Mouse (Mus musculus): ENCODE data around the gene Usp39. TPM values are rescaled to one million over a fixed set of nuclear protein-coding genes. Genes with fewer than 3 reads are reported as not detected.

The Usp39 gene
- polyA plus RNA-seq, 1 experiment: 55.4 TPM

GRCm38 (mm10) chr6:72352636-72353405, 7.8 kb upstream of the Usp39 start:
- H3K27me3 ChIP-seq (ENCODE audit: control insufficient read depth, insufficient read depth, insufficient read length): no peaks in the 10 kb centered on the region
- H3ac ChIP-seq (ENCODE audit: control insufficient read depth, insufficient read length): no peak overlapping the region
- no peak overlapping the region for H3K4me3 ChIP-seq
- TF ChIP-seq CEBPB (IDR thresholded peaks at IDR 0.05; ENCODE audit: insufficient read depth, poor library complexity, severe bottlenecking) (no peak), POLR2A (IDR thresholded peaks at IDR 0.05; ENCODE audit: insufficient read length, low read depth) (no peak), TCF12 (IDR thresholded peaks at IDR 0.05; ENCODE audit: insufficient read depth, poor library complexity, severe bottlenecking) (no peak), MYOG (IDR thresholded peaks at IDR 0.05; ENCODE audit: control insufficient read depth in 1 of 3, insufficient read depth in 1 of 3, insufficient read length in 2 of 3, low read depth in 2 of 3) (no peak), MAX (IDR thresholded peaks at IDR 0.05; ENCODE audit: low read depth) (no peak), REST (IDR thresholded peaks at IDR 0.05; ENCODE audit: insufficient read depth, insufficient read length) (no peak), SRF (IDR thresholded peaks at IDR 0.05; ENCODE audit: control insufficient read depth, insufficient read length, low read depth) (no peak), TCF3 (IDR thresholded peaks at IDR 0.05; ENCODE audit: insufficient read length, low read depth) (no peak), USF1 (IDR thresholded peaks at IDR 0.05; ENCODE audit: low read depth) (no peak), MYOD1 (IDR thresholded peaks at IDR 0.05; ENCODE audit: control insufficient read depth in 1 of 3, insufficient read length in 2 of 3, low read depth in 2 of 3) (no peak), POLR2AphosphoS2 (IDR thresholded peaks at IDR 0.05; ENCODE audit: insufficient read length, low read depth) (no peak), E2F4 (IDR thresholded peaks at IDR 0.05; ENCODE audit: insufficient read depth) (no peak)
- peaks cover 20% of the 10 kb centered on the region for H3K79me2 ChIP-seq (ENCODE audit: control insufficient read depth, insufficient read depth)
- no peak overlapping the region for H3K4me2 ChIP-seq (ENCODE audit: low read depth)
- peaks cover 17% of the 10 kb centered on the region for H3K36me3 ChIP-seq (ENCODE audit: control insufficient read depth, insufficient read depth)

DNA sequence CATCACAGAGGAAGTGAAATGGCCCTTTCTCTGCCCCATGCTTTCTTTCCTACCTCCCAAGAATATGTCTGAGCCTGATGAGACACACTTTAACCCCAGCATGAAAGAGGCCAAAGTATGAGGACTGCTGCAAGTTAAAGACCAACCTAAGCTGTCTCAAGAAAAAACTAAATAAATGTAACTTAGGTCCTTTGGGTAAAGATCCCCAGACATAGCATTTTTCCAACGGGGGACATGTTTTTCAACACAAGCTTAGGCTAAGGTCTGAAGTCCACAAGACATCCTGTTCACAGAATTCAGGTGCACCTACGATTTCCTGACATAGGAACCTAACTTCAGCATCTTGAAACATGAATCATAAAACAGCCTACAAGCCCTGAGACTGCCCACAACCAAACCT, 5.2 kb upstream of the Usp39 start:
- H3K79me2 ChIP-seq (ENCODE audit: control insufficient read depth, insufficient read depth): peaks cover 30% of the 10 kb centered on the region
- TF ChIP-seq POLR2AphosphoS2 (IDR thresholded peaks at IDR 0.05; ENCODE audit: insufficient read length, low read depth): no peak
- no peak for TF ChIP-seq REST (IDR thresholded peaks at IDR 0.05; ENCODE audit: insufficient read depth, insufficient read length)
- TF ChIP-seq CEBPB (IDR thresholded peaks at IDR 0.05; ENCODE audit: insufficient read depth, poor library complexity, severe bottlenecking): no peak
- TF ChIP-seq SRF (IDR thresholded peaks at IDR 0.05; ENCODE audit: control insufficient read depth, insufficient read length, low read depth): no peak
- TF ChIP-seq TCF3 (IDR thresholded peaks at IDR 0.05; ENCODE audit: insufficient read length, low read depth): no peak
- no peak for TF ChIP-seq MYOD1 (IDR thresholded peaks at IDR 0.05; ENCODE audit: control insufficient read depth in 1 of 3, insufficient read length in 2 of 3, low read depth in 2 of 3)
- TF ChIP-seq USF1 (IDR thresholded peaks at IDR 0.05; ENCODE audit: low read depth): no peak
- no peak for TF ChIP-seq TCF12 (IDR thresholded peaks at IDR 0.05; ENCODE audit: insufficient read depth, poor library complexity, severe bottlenecking)
- no peak for TF ChIP-seq MYOG (IDR thresholded peaks at IDR 0.05; ENCODE audit: control insufficient read depth in 1 of 3, insufficient read depth in 1 of 3, insufficient read length in 2 of 3, low read depth in 2 of 3)
- TF ChIP-seq POLR2A (IDR thresholded peaks at IDR 0.05; ENCODE audit: insufficient read length, low read depth): no peak
- no peak for TF ChIP-seq MAX (IDR thresholded peaks at IDR 0.05; ENCODE audit: low read depth)
- TF ChIP-seq E2F4 (IDR thresholded peaks at IDR 0.05; ENCODE audit: insufficient read depth): no peak
- peaks cover 17% of the 10 kb centered on the region for H3K36me3 ChIP-seq (ENCODE audit: control insufficient read depth, insufficient read depth)
- H3K4me2 ChIP-seq (ENCODE audit: low read depth): no peak overlapping the region
- H3K27me3 ChIP-seq (ENCODE audit: control insufficient read depth, insufficient read depth, insufficient read length): no peaks in the 10 kb centered on the region
- H3ac ChIP-seq (ENCODE audit: control insufficient read depth, insufficient read length): no peak overlapping the region
- H3K4me3 ChIP-seq: no peak overlapping the region

- Histone ChIP-seq H3K36me3 (ENCODE audit: control insufficient read depth, insufficient read depth) (peaks cover 17% of the 10 kb centered on the region), H3K4me2 (ENCODE audit: low read depth) (peak overlapping the region; percentile 57), H3K4me3 (peak overlapping the region; percentile 53), H3ac (ENCODE audit: control insufficient read depth, insufficient read length) (no peak overlapping the region), H3K27me3 (ENCODE audit: control insufficient read depth, insufficient read depth, insufficient read length) (no peaks in the 10 kb centered on the region), H3K79me2 (ENCODE audit: control insufficient read depth, insufficient read depth) (peaks cover 46% of the 10 kb centered on the region)
- no peak for TF ChIP-seq TCF3 (IDR thresholded peaks at IDR 0.05; ENCODE audit: insufficient read length, low read depth)
- TF ChIP-seq USF1 (IDR thresholded peaks at IDR 0.05; ENCODE audit: low read depth): no peak
- TF ChIP-seq E2F4 (IDR thresholded peaks at IDR 0.05; ENCODE audit: insufficient read depth): no peak
- no peak for TF ChIP-seq MAX (IDR thresholded peaks at IDR 0.05; ENCODE audit: low read depth)
- TF ChIP-seq CEBPB (IDR thresholded peaks at IDR 0.05; ENCODE audit: insufficient read depth, poor library complexity, severe bottlenecking): no peak
- no peak for TF ChIP-seq SRF (IDR thresholded peaks at IDR 0.05; ENCODE audit: control insufficient read depth, insufficient read length, low read depth)
- TF ChIP-seq POLR2A (IDR thresholded peaks at IDR 0.05; ENCODE audit: insufficient read length, low read depth): no peak
- TF ChIP-seq MYOD1 (IDR thresholded peaks at IDR 0.05; ENCODE audit: control insufficient read depth in 1 of 3, insufficient read length in 2 of 3, low read depth in 2 of 3): no peak
- no peak for TF ChIP-seq TCF12 (IDR thresholded peaks at IDR 0.05; ENCODE audit: insufficient read depth, poor library complexity, severe bottlenecking)
- no peak for TF ChIP-seq REST (IDR thresholded peaks at IDR 0.05; ENCODE audit: insufficient read depth, insufficient read length)
- TF ChIP-seq MYOG (IDR thresholded peaks at IDR 0.05; ENCODE audit: control insufficient read depth in 1 of 3, insufficient read depth in 1 of 3, insufficient read length in 2 of 3, low read depth in 2 of 3): no peak
- TF ChIP-seq POLR2AphosphoS2 (IDR thresholded peaks at IDR 0.05; ENCODE audit: insufficient read length, low read depth): no peak
These were observed 3.4 kb upstream of the Usp39 start for GRCm38 (mm10) chr6:72348411-72348810.

DNA sequence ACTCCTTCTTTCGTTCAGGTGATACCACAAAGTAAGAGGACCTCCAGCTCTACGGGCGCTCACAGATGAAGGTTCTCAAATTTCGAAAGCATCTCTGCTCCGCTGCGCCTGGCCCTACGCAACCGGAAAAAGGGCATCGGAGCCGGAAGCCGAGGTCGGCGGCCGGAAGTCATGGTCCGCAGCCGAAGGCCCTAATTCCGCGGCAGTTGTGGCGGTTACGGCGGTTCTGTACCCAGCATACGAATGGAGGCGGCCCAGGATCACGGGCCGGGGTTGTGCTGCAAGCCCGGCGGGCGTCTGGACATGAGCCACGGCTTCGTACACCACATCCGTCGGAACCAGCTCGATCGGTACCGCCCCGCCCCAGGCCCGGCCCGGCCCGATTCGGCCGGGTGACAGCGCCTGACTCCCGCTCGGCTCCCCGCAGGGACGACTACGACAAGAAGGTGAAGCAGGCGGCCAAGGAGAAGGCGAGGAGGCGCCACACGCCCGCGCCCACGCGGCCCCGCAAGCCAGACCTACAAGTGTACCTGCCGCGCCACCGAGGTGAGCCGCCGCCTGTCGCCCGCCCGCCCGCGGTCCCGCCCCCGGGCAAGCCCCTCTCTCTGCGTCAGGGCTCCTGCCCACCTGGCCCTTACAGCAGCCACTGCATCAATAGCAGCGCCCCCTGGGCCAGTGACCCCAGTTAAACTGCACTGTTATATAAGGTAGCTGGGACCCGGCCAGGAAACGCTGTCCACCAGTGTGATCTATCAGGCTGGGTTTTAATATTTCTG, 2.4 kb upstream of the Usp39 start, which contains the start of gene 0610030E20Rik:
Gene 0610030E20Rik (plus strand): TSS at position 152 of the 776 bp plus-strand sequence.
- Histone ChIP-seq H3K79me2 (ENCODE audit: control insufficient read depth, insufficient read depth) (peaks cover 56% of the 10 kb centered on the region), H3K36me3 (ENCODE audit: control insufficient read depth, insufficient read depth) (peaks cover 17% of the 10 kb centered on the region), H3K4me2 (ENCODE audit: low read depth) (peak within 1 kb of the TSS; percentile 75), H3K27me3 (ENCODE audit: control insufficient read depth, insufficient read depth, insufficient read length) (no peaks in the 10 kb centered on the region), H3K4me3 (peak within 1 kb of the TSS; percentile 53), H3ac (ENCODE audit: control insufficient read depth, insufficient read length) (peak within 1 kb of the TSS; percentile 50)
- TF ChIP-seq USF1 (IDR thresholded peaks at IDR 0.05; ENCODE audit: low read depth): no peak
- TF ChIP-seq SRF (IDR thresholded peaks at IDR 0.05; ENCODE audit: control insufficient read depth, insufficient read length, low read depth): no peak
- no peak for TF ChIP-seq MYOD1 (IDR thresholded peaks at IDR 0.05; ENCODE audit: control insufficient read depth in 1 of 3, insufficient read length in 2 of 3, low read depth in 2 of 3)
- peak; percentile 79 for TF ChIP-seq POLR2A (IDR thresholded peaks at IDR 0.05; ENCODE audit: insufficient read length, low read depth)
- no peak for TF ChIP-seq CEBPB (IDR thresholded peaks at IDR 0.05; ENCODE audit: insufficient read depth, poor library complexity, severe bottlenecking)
- TF ChIP-seq TCF12 (IDR thresholded peaks at IDR 0.05; ENCODE audit: insufficient read depth, poor library complexity, severe bottlenecking): no peak
- TF ChIP-seq MAX (IDR thresholded peaks at IDR 0.05; ENCODE audit: low read depth): no peak
- TF ChIP-seq POLR2AphosphoS2 (IDR thresholded peaks at IDR 0.05; ENCODE audit: insufficient read length, low read depth): peak; percentile 61
- no peak for TF ChIP-seq MYOG (IDR thresholded peaks at IDR 0.05; ENCODE audit: control insufficient read depth in 1 of 3, insufficient read depth in 1 of 3, insufficient read length in 2 of 3, low read depth in 2 of 3)
- no peak for TF ChIP-seq E2F4 (IDR thresholded peaks at IDR 0.05; ENCODE audit: insufficient read depth)
- TF ChIP-seq TCF3 (IDR thresholded peaks at IDR 0.05; ENCODE audit: insufficient read length, low read depth): no peak
- no peak for TF ChIP-seq REST (IDR thresholded peaks at IDR 0.05; ENCODE audit: insufficient read depth, insufficient read length)
